Mouse (Mus musculus): ENCODE measurements around the gene AA986860.

AA986860 gene

DNA sequence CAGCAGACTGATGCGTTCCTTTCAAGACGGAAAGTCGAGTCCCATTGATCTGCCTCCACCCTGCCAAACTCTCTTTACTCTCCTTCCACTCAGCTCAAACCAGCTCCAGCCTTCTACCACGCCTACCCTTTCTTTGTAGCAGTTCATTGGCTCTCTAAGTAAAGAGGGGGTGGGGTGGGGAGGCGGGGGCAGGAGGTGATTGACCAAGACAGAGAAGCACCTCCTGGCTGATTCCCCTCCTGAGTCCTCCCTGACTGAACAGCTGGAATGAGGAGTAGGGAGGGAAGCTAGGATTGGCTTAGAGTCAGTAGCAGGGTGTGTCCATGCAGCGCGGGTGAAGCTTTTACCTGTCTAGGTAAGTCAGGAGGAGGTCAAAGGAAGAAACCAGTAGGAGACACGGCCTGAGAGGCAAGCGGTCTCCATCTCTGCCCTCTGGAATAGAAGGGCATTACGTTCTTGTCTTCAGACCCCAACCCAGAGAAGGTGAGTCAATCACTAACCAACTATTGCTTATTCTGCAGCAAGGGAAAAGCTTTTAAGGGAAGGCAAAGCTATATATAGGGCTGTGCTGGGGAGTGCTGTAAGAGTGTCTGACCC lies at the start of gene AA986860:
Gene AA986860, plus strand, starts transcription at position 236 of the 597 bp plus-strand sequence.
- DNase-seq (ENCODE audit: low spot score in 2 of 2): no peak

DNA sequence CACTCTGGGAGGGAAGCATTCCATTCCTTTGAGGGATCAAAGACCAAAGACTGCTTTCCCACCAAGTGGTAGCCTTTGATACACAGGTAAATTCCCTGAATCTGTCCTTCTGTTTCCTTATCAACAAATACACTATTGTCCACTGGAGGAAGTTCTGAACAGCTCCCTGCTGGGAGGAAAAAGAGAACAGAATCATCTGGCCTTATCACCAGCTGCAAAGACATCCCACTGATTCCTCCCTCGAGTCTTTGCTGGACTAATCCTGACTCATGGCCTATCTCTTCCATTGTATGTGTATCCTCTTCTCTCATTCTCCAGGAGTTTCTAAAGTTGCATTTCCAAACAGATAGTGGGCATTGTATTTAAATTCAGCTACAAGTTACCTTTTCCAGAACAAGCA lies 47.9 kb upstream of the AA986860 start:
- DNase-seq (ENCODE audit: low spot score in 2 of 2): no peak

DNA sequence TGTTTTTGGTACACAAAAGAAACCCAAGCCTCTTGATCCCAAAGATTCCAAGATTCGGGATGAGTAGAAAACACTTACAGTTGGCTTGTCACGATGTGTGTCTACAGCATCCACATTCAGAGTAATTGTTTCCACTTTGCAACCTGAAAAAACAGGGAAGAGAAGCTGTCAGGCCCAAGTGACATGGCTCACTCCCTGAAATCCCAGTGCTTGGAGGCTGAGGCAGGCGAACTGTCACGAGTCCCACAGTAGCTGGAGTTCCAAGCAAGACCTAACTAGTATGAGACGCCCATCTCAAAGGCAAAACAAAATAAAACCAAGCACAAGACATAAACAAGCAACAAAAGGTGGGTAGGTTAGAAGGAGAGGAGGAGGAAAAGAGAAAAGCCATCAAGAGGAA lies 33.2 kb upstream of the AA986860 start:
- DNase-seq (ENCODE audit: low spot score in 2 of 2): no peak

DNA sequence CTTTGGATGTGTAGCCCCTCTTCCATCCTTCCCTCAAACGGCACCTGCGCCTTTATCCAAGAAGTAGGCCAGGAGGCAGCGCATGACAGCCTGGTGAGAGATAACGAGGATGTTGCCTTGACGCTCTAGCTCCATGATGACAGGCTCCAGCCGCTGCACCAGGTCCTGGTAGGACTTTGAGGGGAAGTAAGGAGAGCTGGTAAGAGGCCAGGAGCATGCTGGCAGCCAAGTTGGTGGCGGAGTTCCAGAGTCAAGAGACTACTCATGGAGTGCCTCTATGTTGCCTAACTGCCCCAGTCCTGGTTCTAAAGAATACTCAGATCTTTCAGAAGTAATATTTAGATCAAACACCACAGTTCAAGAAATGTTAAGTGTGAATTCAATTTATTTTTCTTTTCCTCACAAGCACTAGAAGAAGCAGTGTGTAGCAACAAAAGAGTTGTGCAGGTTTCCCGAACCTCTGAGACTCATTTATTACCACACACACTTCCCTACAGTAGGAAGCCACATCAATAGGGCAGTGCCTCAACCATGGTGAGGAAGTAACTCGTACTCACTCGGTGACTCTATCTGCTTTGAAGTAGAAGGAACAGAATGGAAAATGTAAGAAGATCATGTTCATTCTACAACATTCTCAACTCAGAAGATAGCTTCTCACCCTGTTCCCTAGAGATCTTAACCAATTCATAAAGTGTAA lies 31.7 kb upstream of the AA986860 start:
- peak in 1 of 2 experiments; percentile 46 for DNase-seq (ENCODE audit: low spot score in 2 of 2)

DNA sequence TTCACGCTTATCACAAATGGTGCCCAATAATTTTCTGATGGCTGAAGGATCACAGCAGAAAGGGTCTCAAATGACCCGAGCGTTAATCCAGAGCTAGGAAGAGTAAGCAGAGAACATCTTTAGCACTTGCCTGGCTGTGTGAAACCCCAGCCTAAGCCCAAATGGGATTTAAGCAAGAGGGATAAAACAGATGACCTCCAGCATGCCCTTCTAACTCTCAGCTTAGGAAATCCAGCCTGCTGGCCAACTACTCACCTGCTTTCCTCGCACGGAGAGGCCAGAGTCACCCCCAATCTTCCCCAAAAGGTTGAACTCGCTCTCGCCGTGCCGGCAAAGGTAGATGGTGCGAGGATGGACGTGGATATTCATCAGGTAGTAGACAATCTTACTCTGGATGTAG lies 29.8 kb upstream of the AA986860 start:
- no peak for DNase-seq (ENCODE audit: low spot score in 2 of 2)

DNA sequence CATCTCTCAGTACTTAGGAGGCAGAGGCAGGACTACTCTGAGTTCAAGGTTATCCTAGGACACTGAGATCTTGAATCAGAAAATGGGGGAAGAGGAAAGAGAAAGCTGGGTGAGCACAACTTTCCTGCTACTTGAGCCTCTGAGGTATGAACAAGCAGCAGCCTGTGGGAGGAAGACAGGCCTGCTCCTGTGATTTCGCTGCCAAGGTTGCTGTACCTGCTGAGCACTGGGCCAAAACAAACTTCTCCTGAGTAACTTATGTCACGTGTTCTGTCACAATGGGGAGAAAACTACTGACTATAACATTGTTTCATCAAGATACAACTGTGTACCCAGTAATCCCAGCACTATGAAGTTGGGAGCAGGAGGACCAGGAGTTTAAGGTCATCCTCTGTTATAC lies 28.2 kb upstream of the AA986860 start:
- DNase-seq (ENCODE audit: low spot score in 2 of 2): no peak

DNA sequence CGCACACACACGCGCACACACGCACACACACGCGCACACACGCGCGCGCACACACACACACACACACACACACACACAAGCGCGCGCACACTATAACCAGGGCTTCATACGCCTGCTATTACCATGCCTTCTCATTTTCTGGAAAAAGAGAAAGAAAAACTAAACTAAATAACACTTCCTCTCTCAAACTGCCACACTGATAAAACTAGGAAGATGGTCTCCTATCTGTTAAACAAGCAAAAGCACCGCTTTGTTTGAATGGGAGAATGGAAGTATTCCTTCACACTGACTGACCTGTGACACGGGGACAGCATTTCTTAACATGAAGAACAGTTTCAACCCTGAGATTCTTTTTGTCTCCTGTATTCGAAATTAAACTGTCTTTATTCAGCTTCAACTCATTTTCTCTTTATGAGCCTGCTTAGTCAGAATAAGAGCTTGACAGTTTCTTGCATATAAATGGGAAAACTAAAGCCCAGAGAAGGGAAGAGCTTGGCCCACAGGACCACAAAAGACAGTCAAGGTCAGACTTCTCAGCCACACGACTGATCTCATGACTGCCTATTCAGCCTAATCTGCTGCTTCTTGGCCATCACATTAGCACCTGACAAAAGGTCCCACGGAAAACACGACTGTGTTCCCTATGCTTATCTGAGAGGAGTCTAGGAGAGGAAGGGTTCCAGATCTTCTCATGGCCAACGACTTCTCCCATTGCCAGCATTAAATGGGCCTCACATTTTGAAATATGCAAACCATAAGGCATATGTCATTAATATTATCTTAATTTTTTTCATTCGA lies 21.3 kb upstream of the AA986860 start:
- no peak for DNase-seq (ENCODE audit: low spot score in 2 of 2)

DNA sequence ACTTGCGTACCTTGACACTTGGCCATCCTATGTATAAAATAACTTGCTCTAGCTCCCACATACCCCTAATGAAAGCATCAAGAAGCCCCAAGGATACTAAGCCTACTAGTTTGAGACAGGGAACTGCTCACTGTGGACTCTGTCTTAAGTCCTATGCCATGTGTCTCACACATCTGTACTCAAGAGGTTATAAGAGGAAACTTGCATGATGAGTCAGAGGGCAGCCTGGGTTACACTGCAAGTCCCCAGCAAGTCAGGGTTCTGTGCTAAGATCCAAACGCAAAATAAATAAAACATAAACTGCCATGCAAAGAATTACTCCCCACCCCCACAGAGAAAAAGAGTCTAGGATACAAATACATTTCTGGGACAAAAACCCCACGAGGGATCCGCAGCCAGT lies 17.7 kb upstream of the AA986860 start:
- DNase-seq (ENCODE audit: low spot score in 2 of 2): no peak

DNA sequence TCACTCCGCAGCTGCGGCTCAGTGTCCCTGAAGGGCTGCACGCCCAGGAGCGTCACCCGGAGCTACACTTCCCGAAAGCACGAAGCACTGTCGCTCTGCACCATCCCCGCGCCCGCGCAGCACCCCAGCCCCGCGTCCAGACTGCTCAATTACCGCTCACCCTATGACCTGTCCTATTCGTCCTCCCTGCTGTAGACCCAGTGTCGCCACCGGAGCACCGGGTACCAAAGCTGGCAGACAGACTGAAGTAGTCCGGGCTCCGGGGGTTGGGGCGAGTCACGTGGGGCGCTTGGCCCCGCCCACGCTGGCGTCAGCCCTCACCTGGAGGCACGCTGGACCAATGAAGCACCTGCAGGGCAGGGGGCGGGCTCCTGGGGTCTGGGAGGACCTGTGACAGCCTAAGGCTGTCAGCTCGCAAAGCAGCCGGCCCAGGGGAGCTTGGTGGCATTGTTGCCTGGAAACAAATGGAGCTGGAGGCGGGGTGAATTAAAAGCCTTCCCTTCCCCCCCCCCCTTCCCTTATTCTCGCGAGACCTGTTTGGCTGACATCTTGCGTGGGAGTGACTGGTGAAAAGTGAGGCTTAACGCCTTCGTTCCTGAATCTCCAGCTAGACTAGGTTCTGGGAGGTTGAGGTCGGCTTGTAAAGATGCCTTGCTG lies 16.1 kb upstream of the AA986860 start, which contains the start of gene Gm29427:
Gene Gm29427, minus strand, starts transcription at position 239 of the 657 bp plus-strand sequence.
- DNase-seq (ENCODE audit: low spot score in 2 of 2): peak; percentile 90 to 96

DNA sequence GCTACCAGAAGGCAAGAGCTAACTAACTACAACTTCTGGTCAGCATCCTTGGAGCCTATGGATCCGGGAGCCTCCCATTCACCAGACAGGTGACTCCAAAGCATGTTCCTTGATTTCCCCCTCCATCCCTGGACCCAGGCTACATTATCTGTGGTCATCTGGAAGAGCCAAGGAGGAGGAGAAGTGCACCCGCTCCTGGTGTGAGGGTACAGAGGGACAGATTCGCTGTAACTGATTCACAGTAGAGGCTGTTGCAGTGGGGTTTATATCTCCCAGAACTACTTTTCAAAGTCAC lies 15.6 kb upstream of the AA986860 start:
- no peak for DNase-seq (ENCODE audit: low spot score in 2 of 2)

DNA sequence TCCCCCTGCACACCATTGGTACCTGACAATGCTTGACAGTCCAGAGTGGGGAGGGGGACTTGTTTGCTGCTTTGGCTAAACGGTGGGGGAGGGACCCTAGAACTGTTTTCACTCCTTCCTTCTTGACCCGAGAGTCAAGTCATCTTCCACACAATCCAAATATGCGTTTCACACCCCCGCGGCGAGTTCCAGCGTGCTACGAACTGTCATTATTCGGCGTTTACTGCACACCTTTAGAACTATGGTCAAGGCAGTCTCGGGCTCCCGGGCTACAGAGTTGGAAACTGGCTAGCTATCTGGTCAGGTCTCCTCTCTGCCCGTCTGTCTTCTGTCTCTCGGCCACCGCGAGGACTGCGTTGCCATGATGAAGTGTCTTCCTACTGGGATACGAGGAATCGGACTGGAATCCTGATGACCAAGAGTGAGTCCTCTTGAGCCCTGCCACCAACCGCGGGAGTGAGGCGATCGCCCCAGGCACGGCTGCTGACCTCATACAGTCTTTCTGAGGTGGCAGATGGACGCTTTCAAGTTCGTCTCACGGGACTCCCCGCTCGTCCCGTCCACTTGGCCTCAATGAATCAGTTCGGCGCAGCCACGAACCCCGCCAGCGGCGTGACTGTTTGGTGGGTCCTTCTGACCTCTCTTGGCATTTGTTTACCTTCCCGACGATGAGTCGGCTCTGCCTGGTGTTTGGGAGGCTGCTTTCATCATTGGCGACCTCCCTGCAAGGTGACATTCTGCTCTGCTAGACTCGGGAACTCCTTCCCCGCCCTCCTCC lies 15.1 kb upstream of the AA986860 start:
- peak in 1 of 2 experiments; percentile 45 for DNase-seq (ENCODE audit: low spot score in 2 of 2)

DNA sequence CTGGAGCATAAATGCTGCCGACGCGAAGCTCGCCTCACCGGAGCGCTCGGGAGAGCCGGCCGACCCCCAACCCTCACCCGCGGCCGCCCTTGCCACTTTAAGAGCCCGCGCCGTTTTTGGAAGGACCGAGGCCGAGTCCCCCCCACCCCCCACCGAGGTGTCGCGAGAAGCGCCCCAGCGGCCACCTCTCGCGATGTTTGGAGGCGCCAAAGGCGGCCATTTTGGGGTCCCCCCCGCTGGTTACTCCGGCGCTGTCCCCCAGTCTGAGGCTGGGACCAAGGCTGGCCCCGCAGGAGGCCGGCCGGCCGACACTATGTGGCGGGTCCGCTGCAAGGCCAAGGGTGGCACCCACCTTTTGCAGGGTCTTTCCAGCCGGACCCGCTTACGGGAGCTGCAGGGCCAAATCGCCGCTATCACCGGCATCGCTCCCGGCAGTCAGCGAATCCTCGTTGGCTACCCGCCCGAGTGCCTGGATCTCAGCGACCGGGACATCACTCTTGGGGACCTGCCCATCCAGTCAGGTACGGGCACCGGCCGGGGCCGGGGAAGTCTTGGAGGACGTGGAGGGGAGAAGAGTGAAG lies 14.4 kb upstream of the AA986860 start, which contains the start of gene Yod1:
Gene Yod1, plus strand, starts transcription at position 37 of the 581 bp plus-strand sequence.
- peak; percentile 42 to 83 for DNase-seq (ENCODE audit: low spot score in 2 of 2)

DNA sequence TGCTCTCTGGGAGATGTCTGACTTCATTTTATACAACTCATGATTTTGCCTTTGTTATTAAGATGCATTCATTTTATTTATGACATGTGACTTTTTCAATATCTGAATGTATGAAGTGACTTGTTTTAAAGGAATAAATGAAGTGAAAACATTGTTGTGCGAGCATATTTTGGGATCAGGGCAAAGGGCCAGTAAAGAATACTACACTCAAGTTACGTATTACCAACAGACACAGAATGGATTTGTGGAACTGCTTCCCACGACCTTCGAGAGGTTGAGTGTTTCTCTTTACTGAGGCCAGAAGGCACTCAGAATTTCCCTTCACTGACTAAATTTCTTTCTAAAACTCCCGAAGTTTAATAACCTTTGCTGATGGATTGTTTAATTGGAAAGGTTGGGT lies 7.6 kb upstream of the AA986860 start:
- no peak for DNase-seq (ENCODE audit: low spot score in 2 of 2)

DNA sequence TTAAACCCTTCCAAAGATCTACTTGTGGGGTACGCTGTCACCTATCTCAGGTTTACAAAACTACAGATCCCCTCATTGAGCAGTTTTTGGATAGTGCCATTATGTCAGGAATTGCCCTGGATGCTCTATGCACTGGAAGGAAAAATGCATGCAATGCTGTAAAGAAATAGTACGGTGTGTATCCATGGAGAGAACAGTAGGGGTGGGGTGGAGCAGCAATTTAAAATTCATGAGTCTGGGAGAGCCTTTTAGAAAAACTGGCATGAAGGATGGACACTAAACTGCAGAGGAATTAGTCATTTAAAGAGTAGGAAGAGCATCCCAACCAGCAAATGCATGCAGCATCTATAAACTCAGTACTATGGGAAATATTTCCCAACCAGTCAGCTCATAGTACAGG lies 5.4 kb upstream of the AA986860 start:
- no peak for DNase-seq (ENCODE audit: low spot score in 2 of 2)

DNA sequence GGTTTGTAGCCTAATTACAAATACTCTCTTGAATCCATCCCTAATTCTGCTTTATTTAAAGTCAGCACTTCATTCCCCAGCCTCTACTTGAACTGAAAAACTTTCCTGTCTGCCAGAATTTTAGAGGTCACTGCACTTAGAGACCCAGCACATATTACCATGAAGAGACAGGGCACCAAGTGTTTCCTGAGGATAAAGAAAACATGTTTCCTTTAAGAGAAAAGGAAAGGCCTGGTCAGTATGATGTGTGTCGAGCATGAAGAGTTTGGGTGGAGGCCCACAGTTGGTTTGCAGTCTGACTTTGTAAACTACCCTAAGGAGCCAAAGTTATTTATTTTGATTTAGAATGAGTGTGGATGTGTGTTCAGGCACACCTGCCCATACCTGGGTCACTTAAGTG lies 3.7 kb upstream of the AA986860 start:
- DNase-seq (ENCODE audit: low spot score in 2 of 2): no peak

DNA sequence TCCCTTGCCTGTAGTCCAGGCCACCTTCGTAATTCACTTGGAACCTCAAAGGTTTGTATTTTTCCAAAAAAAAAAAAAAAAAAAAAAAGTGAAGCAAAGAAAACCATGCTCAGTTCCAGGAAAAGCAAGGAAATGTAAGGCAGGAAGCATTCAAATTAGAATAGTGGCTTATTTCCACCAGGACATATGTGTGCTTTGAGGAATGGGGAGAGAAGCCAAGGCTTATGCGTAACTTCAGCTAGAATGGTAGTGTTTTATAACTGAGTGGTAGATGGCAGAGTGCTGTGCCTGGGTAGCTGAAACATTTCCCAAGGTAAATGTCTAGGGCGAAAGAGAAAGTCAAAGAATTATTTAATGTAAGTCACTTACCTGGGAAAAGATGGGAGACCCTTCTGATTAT lies 3.1 kb upstream of the AA986860 start:
- no peak for DNase-seq (ENCODE audit: low spot score in 2 of 2)

DNA sequence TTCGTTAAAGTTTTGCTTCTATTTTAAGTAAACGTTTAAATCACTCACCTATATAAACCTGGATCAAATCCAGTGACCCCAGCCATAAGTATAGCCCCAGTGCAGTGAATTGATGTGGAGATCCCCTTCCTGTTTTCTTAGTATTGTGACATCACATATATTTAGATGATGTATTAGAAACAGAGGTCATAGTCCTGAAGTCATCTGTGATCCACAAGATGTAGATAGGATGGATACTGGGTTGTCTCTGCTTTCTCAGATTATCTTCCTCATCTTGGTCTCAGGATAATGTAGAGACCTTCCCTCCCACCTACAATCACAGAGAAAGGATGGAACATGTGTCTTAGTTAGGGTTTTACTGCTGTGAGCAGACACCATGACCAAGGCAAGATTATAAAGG lies 2.6 kb upstream of the AA986860 start, which contains the start of gene Pfkfb2:
Gene Pfkfb2, minus strand, starts transcription at position 101 of the 400 bp plus-strand sequence.
- no peak for DNase-seq (ENCODE audit: low spot score in 2 of 2)

DNA sequence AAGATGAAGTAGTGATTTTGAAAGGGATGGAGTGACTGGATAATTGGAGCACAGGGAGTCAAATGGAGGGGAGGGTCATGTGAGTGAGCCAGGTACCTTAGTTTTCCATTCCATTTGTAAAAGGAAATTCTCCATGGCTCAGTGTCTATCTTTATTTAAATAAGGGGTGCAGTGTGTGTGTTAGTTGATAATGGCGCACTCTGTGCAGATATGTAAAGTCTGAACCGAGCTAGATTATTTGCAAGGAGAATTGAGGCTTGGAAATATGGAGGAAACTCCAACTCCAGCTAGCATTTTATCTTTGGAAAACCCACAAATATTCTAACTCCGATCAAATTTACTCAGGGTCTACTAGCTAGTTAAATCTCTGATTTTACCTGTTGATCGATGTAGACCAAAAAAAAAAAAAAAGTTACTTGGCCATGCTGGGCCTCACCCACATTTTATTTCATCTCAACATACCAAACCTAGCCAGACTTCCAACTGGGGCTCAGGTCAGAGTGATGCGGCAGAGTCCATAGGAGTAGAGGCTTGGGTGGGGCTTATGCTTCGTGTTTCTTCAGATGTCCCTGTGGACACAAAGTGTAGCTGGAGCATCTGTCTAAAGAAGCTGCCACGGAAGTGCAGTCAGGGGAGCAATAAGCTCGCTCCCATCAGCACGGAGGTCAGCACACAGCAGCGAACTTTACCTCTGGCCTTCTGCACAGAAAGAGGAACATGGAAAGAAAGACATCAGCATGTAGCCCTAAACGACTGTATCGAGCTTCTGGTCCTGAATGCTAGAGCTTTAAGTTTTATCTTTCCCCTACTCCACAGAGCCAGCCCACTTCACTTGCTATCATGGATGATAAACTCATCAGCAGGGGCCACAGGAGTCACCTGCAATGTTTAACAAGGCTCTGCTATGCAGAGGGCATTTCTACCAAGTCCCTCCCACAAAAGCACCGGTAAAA lies 1.2 kb downstream of the AA986860 start:
- DNase-seq (ENCODE audit: low spot score in 2 of 2): no peak

DNA sequence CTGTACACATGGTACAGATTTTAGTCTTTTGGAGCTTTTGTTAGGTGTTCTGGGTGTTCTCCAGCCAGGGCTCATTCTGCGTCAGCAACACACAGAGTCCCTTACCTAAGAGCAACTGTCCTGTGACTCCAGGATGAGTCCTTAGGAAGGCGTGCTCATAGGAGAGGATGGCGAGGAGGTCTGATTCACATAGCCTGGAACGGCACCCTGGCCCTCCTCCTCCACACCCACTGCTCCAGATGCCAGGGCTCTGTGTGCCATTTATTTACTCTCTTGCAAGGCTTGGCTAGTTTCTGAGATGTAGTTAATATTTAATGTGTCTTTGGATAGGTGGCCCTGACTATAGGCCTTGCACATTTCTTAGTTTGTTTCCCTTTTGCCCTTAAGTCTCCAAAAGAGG lies 1.9 kb downstream of the AA986860 start:
- no peak for DNase-seq (ENCODE audit: low spot score in 2 of 2)

DNA sequence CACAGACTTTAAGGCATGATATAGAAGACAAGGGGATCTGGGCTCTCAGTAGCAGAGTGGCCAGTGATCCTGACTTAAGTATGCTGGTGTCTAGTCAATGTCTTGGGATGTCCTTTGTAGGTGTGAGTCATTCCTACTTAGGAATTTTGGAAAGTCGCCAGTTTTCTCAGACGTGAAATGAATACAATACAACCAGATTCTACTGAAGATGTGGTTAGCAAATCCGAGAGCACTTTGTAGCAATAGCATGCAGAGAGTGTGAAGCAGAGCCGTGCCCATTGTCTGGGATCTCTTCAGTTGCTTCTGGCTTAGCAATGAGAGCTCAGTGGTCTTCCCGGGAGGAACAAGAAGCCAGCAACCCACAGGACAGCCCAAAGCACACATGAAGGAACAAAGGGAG lies 2.7 kb downstream of the AA986860 start:
- no peak for DNase-seq (ENCODE audit: low spot score in 2 of 2)

Data from left cerebral cortex, adult 9 months (tissue).